Mouse (Mus musculus) activated CD4-positive, CD25-positive, alpha-beta regulatory T cell, adult 4 months (primary cell): ENCODE results near the gene Lrmda. TPM values are rescaled to one million over a fixed set of nuclear protein-coding genes. Genes with fewer than 3 reads are reported as not detected.

Source experiments
- ATAC-seq: one replicate; pipeline ENCODE4 v1.8.0; 2017
- polyA plus RNA-seq, 2 experiments: library from polyadenylated mRNA; unstranded; fragments of 100-300 nt; shearing (Covaris generic); gene quantifications; one replicate each; pipeline ENCODE4 v1.2.1; 2017

Gene Lrmda
- polyA plus RNA-seq, 2 experiments from 2014 or later: not detected

DNA sequence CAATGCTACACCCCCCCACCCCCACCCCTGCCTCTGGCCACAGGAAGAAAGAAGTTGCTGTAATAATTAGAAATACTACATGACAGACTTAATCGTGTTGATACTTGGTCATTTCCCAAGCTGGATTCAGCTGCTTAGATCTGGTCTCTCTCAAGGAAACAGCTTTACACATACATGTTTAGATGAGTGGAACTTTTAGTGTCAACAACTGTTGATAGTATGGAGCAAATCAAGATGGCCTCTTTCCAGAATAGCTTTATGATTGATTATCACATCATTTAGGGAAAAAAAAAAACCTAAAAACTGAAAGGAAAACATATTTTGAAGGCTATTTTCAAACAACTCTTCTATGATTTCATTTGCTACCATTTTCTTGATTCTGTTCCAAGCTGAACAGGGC, 791.0 kb downstream of the Lrmda start:
- ATAC-seq: no peak

DNA sequence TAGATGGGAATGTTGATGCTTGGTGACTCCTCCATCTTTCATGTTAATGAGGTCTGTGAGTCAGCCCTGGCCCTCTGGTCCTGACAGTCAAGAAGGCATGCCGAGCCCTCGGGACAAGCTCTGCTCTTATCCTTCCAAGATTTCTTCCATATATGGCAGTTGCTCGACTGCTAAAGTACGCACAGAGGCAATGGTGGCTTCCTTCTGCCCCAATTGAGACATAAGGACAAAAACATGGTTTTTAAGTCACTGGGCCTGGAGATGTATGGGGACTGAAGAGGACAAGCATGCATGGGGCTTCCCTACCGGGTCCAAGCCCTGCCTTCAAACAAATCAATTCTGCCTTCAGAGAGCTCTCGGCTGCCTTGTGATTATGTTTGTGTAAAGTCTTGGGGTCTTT, 793.3 kb downstream of the Lrmda start:
- no peak for ATAC-seq

- no peak for ATAC-seq
These were observed 793.9 kb downstream of the Lrmda start for GRCm38 (mm10) chr14:22813389-22813788.

GRCm38 (mm10) chr14:22814811-22815345, 795.4 kb downstream of the Lrmda start:
- no peak for ATAC-seq

DNA sequence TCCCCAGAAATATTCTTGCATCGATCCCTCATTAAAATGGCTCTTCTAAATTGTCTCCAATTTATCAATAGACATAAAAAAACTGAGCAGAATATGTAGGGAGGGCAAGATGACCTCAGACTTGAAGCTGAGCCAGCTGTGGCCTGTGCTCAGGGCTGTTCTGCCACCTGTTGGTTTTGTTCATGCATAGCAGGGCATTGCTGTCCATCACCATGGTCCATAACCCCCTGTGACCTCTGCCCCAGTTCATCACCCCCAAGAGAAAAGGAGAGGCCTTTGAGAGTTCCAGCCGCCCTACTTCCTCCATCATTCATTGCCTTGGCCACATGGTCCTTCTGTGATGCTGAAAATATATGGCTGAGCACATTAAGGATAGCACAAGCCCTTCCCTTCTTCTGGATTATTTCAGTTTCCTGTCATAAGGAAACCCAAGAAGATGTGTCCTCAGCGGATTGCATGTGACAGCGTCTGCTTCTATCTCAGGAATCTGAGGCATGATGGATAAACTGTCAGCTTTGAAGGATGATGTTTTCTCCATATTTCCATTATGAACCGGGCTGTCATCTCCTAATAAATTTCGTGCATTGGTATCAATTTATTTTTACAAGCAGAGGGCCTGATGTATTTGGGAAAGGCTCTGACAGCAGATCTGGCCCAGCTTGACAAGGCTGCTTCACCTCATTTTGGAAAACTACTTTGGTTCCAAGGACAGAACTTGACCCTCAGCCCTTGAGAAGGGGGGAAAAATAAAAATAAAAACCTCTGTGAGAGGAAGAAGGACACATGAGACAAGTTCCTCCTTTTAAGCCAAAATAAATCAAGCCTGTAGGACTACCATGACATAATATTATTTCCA, 798.1 kb downstream of the Lrmda start:
- ATAC-seq: no peak

DNA sequence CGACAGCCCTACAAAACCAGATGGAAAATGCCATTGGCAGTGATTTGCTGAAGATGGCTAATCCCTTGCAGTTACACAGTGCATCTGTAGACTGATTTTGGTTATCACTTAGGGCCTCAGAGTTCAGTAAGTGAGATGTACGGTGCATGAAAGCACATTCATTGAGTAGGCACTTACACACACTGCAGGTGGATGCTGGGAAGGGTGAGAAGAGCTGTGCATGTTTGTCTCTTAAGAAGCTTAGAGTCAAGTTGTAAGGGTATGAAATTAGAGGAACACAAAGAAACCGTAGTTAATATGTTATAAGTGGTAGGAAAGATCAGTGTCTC, 798.7 kb downstream of the Lrmda start:
- no peak for ATAC-seq

DNA sequence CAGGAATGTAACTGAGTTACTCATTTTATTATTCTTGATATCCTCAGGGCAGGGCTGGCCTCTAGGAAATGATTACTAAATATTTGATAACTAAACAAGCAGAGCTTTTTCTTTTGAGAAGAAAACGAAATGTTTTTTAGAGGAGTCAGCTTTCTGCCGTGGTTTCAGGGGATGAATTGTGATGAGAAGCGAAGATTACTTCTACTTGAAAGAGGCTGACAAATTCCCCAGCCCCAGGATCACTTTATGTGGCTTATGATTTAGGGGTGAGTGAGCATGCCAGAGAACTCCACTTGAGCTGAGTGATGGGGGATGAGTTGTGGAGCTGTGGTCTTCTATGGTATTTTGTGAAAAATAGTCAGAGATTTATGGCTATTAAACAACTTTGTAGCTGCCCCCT, 803.4 kb downstream of the Lrmda start:
- no peak for ATAC-seq

DNA sequence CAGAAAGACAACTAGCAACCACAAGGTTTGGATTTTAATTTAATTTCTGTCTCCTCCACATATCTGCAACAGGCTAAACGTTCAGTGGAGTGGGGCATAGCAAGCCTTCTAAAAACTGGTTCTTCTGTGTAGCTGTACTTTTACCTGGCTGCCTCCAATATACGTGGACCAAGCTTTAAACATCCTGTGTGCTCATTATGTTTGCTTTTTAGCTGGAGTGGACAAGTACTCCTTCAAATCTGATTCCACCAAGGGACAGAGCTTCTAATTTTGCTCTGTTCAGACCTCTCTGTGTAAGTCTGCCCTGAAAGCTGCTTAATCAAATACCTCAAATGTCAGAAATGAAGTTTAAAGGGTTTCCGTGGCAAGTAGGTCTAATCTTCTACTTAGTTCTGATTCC, 807.3 kb downstream of the Lrmda start:
- ATAC-seq: no peak

DNA sequence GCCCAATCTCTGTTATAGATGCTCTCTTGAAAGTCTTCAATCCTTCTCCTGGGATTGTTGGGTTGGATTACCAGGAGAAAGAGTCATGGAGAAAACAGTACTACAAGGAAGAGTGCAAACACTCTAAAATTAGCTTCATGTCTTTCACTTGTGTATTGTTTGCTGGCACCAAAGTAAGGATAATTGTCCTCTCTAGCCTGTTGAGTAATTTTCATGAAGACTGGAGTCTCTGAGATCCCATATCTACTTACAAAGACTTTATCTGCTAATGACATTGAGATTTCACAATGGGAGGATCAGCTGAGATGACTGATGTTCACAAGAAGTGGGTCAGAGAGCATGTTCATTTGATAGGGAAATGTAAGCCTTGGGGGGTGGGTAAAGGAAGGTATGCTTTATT, 817.5 kb downstream of the Lrmda start:
- ATAC-seq: no peak

DNA sequence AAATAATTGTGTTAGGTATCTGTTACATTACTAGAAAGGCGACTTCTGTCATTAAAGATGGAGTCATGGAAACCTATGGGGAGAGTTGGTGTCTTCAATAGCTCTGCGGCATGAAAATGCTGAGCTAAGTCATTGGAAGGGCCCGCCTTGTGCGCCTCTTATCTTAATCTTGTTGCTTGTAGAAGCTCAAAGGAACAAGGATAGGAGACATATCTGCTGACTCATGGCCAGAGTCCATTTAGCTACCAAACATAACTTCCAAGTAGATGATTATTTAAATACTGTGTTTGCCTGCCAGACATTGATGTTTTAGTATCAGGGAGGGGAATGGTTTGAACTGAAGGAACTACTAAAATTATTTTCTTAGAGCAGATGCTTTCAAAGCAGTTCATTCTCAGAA, 821.6 kb downstream of the Lrmda start:
- no peak for ATAC-seq

GRCm38 (mm10) chr14:22844006-22844405, 824.5 kb downstream of the Lrmda start:
- ATAC-seq: no peak

- ATAC-seq: no peak
These were observed 825.9 kb downstream of the Lrmda start for GRCm38 (mm10) chr14:22845401-22845800.

DNA sequence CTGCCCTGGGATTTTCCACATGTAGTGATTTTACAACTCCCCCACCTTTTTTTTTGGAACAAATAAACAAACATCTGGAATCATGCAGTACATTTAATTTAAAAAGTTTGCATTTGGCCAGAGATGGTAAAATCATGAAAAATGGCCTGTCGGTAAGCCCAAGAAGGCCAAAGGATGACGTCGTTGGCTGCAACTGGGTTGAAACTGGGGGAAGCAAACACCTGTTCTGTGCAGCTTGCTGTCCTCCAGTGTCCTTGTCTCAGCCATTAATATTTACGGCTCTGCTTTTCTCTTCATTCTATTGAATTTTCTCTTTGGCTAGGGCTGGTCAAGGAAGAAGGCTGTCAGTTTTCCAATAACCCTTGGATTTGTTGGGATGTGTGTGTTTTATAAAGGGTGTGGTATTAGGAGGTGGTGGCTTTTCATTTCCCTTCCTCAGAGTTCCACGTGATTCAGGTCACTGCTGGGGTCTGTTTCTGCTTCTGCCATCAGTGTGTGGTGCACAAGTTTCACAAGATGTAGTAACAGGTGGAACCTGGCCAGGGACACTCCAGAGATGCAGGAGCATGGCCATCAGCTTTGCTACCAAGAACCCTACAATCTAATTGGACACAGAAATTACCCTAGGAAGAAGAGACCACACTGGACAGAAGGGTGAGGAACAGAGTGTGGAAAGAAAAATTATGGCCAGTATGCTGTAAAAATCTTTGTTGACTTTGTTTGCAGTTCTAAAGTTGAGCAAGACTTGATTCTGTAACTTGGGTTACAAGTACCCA, 827.7 kb downstream of the Lrmda start:
- no peak for ATAC-seq

- ATAC-seq: no peak
These were observed 829.6 kb downstream of the Lrmda start for GRCm38 (mm10) chr14:22849108-22849507.

DNA sequence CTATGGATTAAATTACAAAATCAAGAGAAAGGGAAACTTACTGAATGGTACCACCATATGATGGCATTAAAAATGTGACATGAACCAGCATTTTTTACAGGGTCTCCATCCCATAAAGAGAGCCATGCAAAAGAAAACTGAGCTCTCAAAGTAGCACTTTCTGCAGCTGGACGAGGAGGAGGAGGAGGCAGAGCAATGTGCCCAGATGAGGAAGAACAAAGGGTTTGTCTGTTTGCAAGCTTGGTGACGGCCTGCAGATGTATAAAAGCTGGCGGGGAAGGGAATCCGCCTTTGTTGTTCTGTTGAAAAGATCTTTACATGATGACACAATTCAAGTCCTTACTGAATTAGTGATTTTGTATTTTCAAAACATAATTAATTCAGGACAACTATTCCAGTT, 841.1 kb downstream of the Lrmda start:
- no peak for ATAC-seq

- no peak for ATAC-seq
These were observed 844.6 kb downstream of the Lrmda start for GRCm38 (mm10) chr14:22864132-22864531.

DNA sequence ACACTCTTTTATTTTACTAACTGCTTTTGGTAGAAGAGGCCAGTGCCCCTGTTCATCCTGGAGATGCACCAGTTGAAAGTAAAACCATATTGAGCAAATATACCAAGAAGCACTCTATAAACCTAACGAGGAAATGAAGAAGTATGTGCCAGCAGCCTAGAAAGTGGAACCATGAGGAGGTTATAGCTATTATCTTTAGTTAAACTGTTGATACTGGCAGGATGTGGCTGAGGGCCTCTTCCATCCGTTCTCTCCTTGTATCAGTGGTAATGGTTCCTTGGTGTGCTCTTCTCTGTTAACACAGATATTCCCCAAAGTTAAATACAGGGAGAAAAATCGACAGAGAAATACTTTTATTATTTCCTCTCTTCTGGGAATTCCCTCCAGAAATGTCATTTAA, 855.1 kb downstream of the Lrmda start:
- ATAC-seq: no peak

GRCm38 (mm10) chr14:22887182-22887581, 867.7 kb downstream of the Lrmda start:
- ATAC-seq: no peak

- ATAC-seq: no peak
These were observed 879.8 kb downstream of the Lrmda start for GRCm38 (mm10) chr14:22899312-22899711.

DNA sequence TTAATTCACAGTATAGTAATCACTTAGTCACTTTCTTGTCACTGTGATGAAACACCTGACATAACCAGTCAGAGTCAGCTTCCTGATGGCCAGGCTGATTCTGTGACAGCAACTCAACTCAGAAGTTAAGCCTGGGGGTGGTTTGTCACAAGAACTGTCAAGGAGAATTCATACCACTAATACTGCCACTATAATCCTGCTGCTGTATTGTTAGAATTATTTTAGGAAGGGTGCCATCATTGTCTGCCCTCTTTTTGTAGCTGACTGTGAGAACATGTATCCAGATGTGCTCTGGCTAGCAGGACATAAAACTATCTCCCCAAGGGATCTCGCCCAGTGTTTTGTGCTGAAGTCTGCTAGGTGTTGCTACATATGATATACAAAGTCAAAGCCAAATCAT, 882.6 kb downstream of the Lrmda start:
- ATAC-seq: no peak

DNA sequence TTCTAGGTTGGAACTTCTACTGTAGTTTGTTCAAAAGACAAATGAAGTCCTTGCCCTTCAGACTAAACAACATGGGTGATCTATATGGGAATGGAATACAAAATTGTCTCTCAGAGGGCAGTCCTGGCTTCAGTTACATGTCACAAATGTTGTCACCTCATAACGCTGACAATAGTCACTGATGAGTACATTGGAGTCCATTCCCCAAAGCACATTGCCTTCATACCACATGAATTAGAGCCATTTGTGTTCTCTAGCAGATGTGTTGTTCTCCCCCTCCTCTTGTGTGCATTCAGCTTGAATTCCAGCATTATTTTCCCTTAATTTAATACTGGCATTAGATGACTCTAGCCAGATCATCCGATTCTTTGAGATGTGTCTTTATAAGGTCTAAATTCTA, 883.4 kb downstream of the Lrmda start:
- ATAC-seq: no peak

- no peak for ATAC-seq
These were observed 886.5 kb downstream of the Lrmda start for GRCm38 (mm10) chr14:22905741-22906667.

GRCm38 (mm10) chr14:22906716-22907115, 887.2 kb downstream of the Lrmda start:
- no peak for ATAC-seq
